Mouse (Mus musculus): ENCODE results near the gene Wfdc13. TPM values are rescaled to one million over a fixed set of nuclear protein-coding genes. Genes with fewer than 3 reads are reported as not detected.

Wfdc13 gene
- total RNA-seq (2014; rRNA removed) (not detected in 2 replicates), polyA plus RNA-seq (2012; rRNA removed) (not detected in 2 replicates)

GRCm38 (mm10) chr2:164684807-164685206, at the start of gene Wfdc13:
TSS of gene Wfdc13 (plus strand) at chr2:164685107.
- WGBS = 60% methylated on average over 3 of the region's 3 CpGs
- no peak within 1 kb of the TSS for H3K27ac ChIP-seq (replicated peaks; ENCODE audit: insufficient read depth, low read depth, low read length)
- H3K36me3 ChIP-seq (ENCODE audit: control insufficient read depth, insufficient read depth, low read length) = no peaks in the 10 kb centered on the region
- H3K4me3 ChIP-seq (ENCODE audit: insufficient read depth, low read depth, low read length) = no peak within 1 kb of the TSS
- no peak for DNase-seq (ENCODE audit: extremely low read depth, low read depth, low spot score)
- no peaks in the 10 kb centered on the region for H3K79me2 ChIP-seq (ENCODE audit: control insufficient read depth, insufficient read depth, low read length)
- TF ChIP-seq CTCF (IDR thresholded peaks at IDR 0.05; ENCODE audit: low read depth, low read length) = no peak
- no peak within 1 kb of the TSS for H3K9ac ChIP-seq (ENCODE audit: low read depth, low read length)
- no peaks in the 10 kb centered on the region for H3K4me1 ChIP-seq (ENCODE audit: control insufficient read depth, insufficient read depth, low read length)
- peaks cover 2% of the 10 kb centered on the region; the same call in 1 of the 2 replicates for H3K27me3 ChIP-seq (ENCODE audit: control insufficient read depth, insufficient read depth, low read length)

GRCm38 (mm10) chr2:164635266-164635665, 49.6 kb upstream of the Wfdc13 start:
- WGBS = 83% methylated on average over 9 of the region's 9 CpGs
- H3K4me1 ChIP-seq (ENCODE audit: control insufficient read depth, insufficient read depth, low read length) = no peaks in the 10 kb centered on the region
- TF ChIP-seq POLR2A (IDR thresholded peaks at IDR 0.05; ENCODE audit: extremely low read depth, insufficient read depth, low read length) (no peak), CTCF (IDR thresholded peaks at IDR 0.05; ENCODE audit: low read depth, low read length) (no peak)

GRCm38 (mm10) chr2:164638696-164639095, 46.2 kb upstream of the Wfdc13 start, which contains the start of gene Wfdc16:
TSS of gene Wfdc16 (minus strand) at chr2:164638796.
- Histone ChIP-seq H3K27me3 (ENCODE audit: control insufficient read depth, insufficient read depth, low read length) (no peaks in the 10 kb centered on the region), H3K9ac (ENCODE audit: low read depth, low read length) (no peak within 1 kb of the TSS), H3K4me3 (ENCODE audit: insufficient read depth, low read depth, low read length) (no peak within 1 kb of the TSS), H3K36me3 (ENCODE audit: control insufficient read depth, insufficient read depth, low read length) (no peaks in the 10 kb centered on the region), H3K27ac (replicated peaks; ENCODE audit: insufficient read depth, low read depth, low read length) (no peak within 1 kb of the TSS), H3K79me2 (ENCODE audit: control insufficient read depth, insufficient read depth, low read length) (no peaks in the 10 kb centered on the region), H3K4me1 (ENCODE audit: control insufficient read depth, insufficient read depth, low read length) (no peaks in the 10 kb centered on the region)
- WGBS = 43% methylated on average over 3 of the region's 3 CpGs
- peak; percentile 19 for DNase-seq (ENCODE audit: extremely low read depth, low read depth, low spot score)
- no peak for TF ChIP-seq CTCF (IDR thresholded peaks at IDR 0.05; ENCODE audit: low read depth, low read length)
- TF ChIP-seq POLR2A (IDR thresholded peaks at IDR 0.05; ENCODE audit: extremely low read depth, insufficient read depth, low read length) = no peak

More at GRCm38 (mm10) chr2:164635266-164635665, 49.6 kb upstream of the Wfdc13 start:
- Histone ChIP-seq H3K27me3 (ENCODE audit: control insufficient read depth, insufficient read depth, low read length) (no peaks in the 10 kb centered on the region), H3K36me3 (ENCODE audit: control insufficient read depth, insufficient read depth, low read length) (no peaks in the 10 kb centered on the region), H3K79me2 (ENCODE audit: control insufficient read depth, insufficient read depth, low read length) (no peaks in the 10 kb centered on the region), H3K9ac (ENCODE audit: low read depth, low read length) (no peak overlapping the region), H3K4me3 (ENCODE audit: insufficient read depth, low read depth, low read length) (no peak overlapping the region), H3K27ac (replicated peaks; ENCODE audit: insufficient read depth, low read depth, low read length) (no peak overlapping the region)
- DNase-seq (ENCODE audit: extremely low read depth, low read depth, low spot score) = no peak

- Histone ChIP-seq H3K4me1 (ENCODE audit: control insufficient read depth, insufficient read depth, low read length) (no peaks in the 10 kb centered on the region), H3K79me2 (ENCODE audit: control insufficient read depth, insufficient read depth, low read length) (no peaks in the 10 kb centered on the region), H3K36me3 (ENCODE audit: control insufficient read depth, insufficient read depth, low read length) (no peaks in the 10 kb centered on the region), H3K27ac (replicated peaks; ENCODE audit: insufficient read depth, low read depth, low read length) (no peak overlapping the region), H3K9ac (ENCODE audit: low read depth, low read length) (no peak overlapping the region), H3K4me3 (ENCODE audit: insufficient read depth, low read depth, low read length) (no peak overlapping the region), H3K27me3 (ENCODE audit: control insufficient read depth, insufficient read depth, low read length) (no peaks in the 10 kb centered on the region)
- TF ChIP-seq CTCF (IDR thresholded peaks at IDR 0.05; ENCODE audit: low read depth, low read length) = no peak
- no peak for TF ChIP-seq POLR2A (IDR thresholded peaks at IDR 0.05; ENCODE audit: extremely low read depth, insufficient read depth, low read length)
- WGBS = 63% methylated on average over 7 of the region's 7 CpGs
- DNase-seq (ENCODE audit: extremely low read depth, low read depth, low spot score) = peak; percentile 16
Measured at GRCm38 (mm10) chr2:164641129-164641528, 43.8 kb upstream of the Wfdc13 start.

- no peak overlapping the region for H3K27ac ChIP-seq (replicated peaks; ENCODE audit: insufficient read depth, low read depth, low read length)
- no peak for TF ChIP-seq POLR2A (IDR thresholded peaks at IDR 0.05; ENCODE audit: extremely low read depth, insufficient read depth, low read length)
- no peak for TF ChIP-seq CTCF (IDR thresholded peaks at IDR 0.05; ENCODE audit: low read depth, low read length)
- 87% methylated on average over 13 of the region's 13 CpGs for WGBS
Measured at GRCm38 (mm10) chr2:164641881-164642673, 42.8 kb upstream of the Wfdc13 start.

GRCm38 (mm10) chr2:164655858-164656257, 29.0 kb upstream of the Wfdc13 start, which contains the start of gene Wfdc10:
TSS of gene Wfdc10 (plus strand) at chr2:164656046.
- WGBS = 17% methylated on average over 11 of the region's 11 CpGs
- no peaks in the 10 kb centered on the region for H3K36me3 ChIP-seq (ENCODE audit: control insufficient read depth, insufficient read depth, low read length)
- H3K9ac ChIP-seq (ENCODE audit: low read depth, low read length) = no peak within 1 kb of the TSS
- H3K4me3 ChIP-seq (ENCODE audit: insufficient read depth, low read depth, low read length) = no peak within 1 kb of the TSS
- TF ChIP-seq CTCF (IDR thresholded peaks at IDR 0.05; ENCODE audit: low read depth, low read length) = peak; percentile 82
- TF ChIP-seq POLR2A (IDR thresholded peaks at IDR 0.05; ENCODE audit: extremely low read depth, insufficient read depth, low read length) = no peak
- no peaks in the 10 kb centered on the region for H3K27me3 ChIP-seq (ENCODE audit: control insufficient read depth, insufficient read depth, low read length)
- no peak for DNase-seq (ENCODE audit: extremely low read depth, low read depth, low spot score)
- H3K79me2 ChIP-seq (ENCODE audit: control insufficient read depth, insufficient read depth, low read length) = no peaks in the 10 kb centered on the region
- H3K27ac ChIP-seq (replicated peaks; ENCODE audit: insufficient read depth, low read depth, low read length) = no peak within 1 kb of the TSS
- no peaks in the 10 kb centered on the region for H3K4me1 ChIP-seq (ENCODE audit: control insufficient read depth, insufficient read depth, low read length)

More at GRCm38 (mm10) chr2:164641881-164642673, 42.8 kb upstream of the Wfdc13 start:
- Histone ChIP-seq H3K36me3 (ENCODE audit: control insufficient read depth, insufficient read depth, low read length) (no peaks in the 10 kb centered on the region), H3K4me1 (ENCODE audit: control insufficient read depth, insufficient read depth, low read length) (no peaks in the 10 kb centered on the region), H3K27me3 (ENCODE audit: control insufficient read depth, insufficient read depth, low read length) (no peaks in the 10 kb centered on the region), H3K9ac (ENCODE audit: low read depth, low read length) (no peak overlapping the region), H3K4me3 (ENCODE audit: insufficient read depth, low read depth, low read length) (no peak overlapping the region), H3K79me2 (ENCODE audit: control insufficient read depth, insufficient read depth, low read length) (no peaks in the 10 kb centered on the region)
- no peak for DNase-seq (ENCODE audit: extremely low read depth, low read depth, low spot score)
